Mouse (Mus musculus): ENCODE measurements at regions not wholly inside any gene's neighbourhood (a gene's known extent, or its start where the extent isn't known, plus 50 kb on each side); places are given as distances from the start of the nearest gene placed in this dataset.

DNA sequence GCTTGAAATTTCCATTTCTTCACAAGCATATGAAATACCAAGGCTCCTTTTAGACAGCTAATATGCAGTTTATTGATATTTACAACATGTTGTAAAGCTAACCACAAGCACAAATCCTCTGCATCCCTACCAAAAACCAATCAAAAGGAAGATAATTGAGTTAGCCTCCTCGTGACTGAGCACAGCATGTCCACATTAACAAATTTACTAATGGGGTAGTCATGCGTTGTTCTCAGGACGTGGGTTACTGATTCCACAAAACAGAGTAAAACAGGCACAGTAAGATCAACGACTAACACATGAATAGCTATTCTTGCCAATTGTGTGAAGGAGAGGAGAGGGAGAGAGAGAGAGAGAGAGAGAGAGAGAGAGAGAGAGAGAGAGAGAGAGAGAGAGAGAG is 169.3 kb upstream of the Lyplal1 start:
- TF ChIP-seq CTCF (conservative IDR thresholded peaks at IDR 0.05; ENCODE audit: low read length) (no peak), NANOG (IDR thresholded peaks at IDR 0.05; ENCODE audit: borderline replicate concordance, low read length) (no peak), POU5F1 (IDR thresholded peaks at IDR 0.05; ENCODE audit: borderline replicate concordance, low read length) (no peak)
